Mouse (Mus musculus): ENCODE results near the gene Tmcc1. TPM values are rescaled to one million over a fixed set of nuclear protein-coding genes. Genes with fewer than 3 reads are reported as not detected.
"Not testable (repeated sequence)": the region's sequence is repeated elsewhere in the genome, so short reads cannot be mapped to it uniquely, and the experiment has no call there.

Tmcc1 gene
- total and polyA plus RNA-seq, 2 experiments from 2014 or later: 14.0 to 33.9 TPM

- 0 out of 2 replicates have a peak, but pooled peaks cover 1% of the 10 kb centered on the region for H3K4me1 ChIP-seq (ENCODE audit: insufficient read depth, low read length)
- H3K36me3 ChIP-seq (ENCODE audit: insufficient read depth, low read length): no peaks in the 10 kb centered on the region
- TF ChIP-seq CTCF (IDR thresholded peaks at IDR 0.05; ENCODE audit: low read depth): no peak
- H3K9ac ChIP-seq (replicated peaks; ENCODE audit: low read length): no peak overlapping the region
- H3K4me3 ChIP-seq (ENCODE audit: low read length): no peak overlapping the region
- H3K27me3 ChIP-seq (ENCODE audit: insufficient read depth, low read length): no peaks in the 10 kb centered on the region
- H3K27ac ChIP-seq: no peak overlapping the region
- DNase-seq (ENCODE audit: low spot score): no peak
- H3K4me2 ChIP-seq (ENCODE audit: low read depth, low read length): no peak overlapping the region
- no peaks in the 10 kb centered on the region for H3K9me3 ChIP-seq (ENCODE audit: low read length)
- no peak for ATAC-seq
- 44% methylated on average over 2 of the region's 2 CpGs for WGBS
These were observed 6.8 kb downstream of the Tmcc1 start for GRCm38 (mm10) chr6:116186485-116186884.

DNA sequence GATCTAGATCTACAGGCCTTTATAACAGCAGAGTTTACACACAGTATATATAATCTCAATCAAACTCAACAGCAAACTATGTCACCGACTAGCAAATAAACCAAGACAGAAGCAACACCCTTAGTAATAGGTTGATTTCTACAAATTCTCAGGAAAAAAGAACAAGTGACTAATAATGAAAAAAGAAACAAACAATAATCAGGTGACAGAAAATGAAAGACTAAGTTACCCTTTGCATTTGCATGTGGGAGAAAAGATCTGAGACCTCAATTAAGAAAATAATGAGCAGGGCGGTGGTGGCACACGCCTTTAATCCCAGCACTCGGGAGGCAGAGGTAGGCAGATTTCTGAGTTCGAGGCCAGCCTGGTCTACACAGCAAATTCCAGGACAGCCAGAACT, 9.8 kb downstream of the Tmcc1 start:
- no peaks in the 10 kb centered on the region for H3K9me3 ChIP-seq (ENCODE audit: low read length)
- no peak for ATAC-seq
- no peak for DNase-seq (ENCODE audit: low spot score)
- no peak for TF ChIP-seq CTCF (IDR thresholded peaks at IDR 0.05; ENCODE audit: low read depth)
- H3K4me2 ChIP-seq (ENCODE audit: low read depth, low read length): no peak overlapping the region
- no peak overlapping the region for H3K4me3 ChIP-seq (ENCODE audit: low read length)
- no peaks in the 10 kb centered on the region for H3K4me1 ChIP-seq (ENCODE audit: insufficient read depth, low read length)
- H3K9ac ChIP-seq (replicated peaks; ENCODE audit: low read length): no peak overlapping the region
- H3K27me3 ChIP-seq (ENCODE audit: insufficient read depth, low read length): no peaks in the 10 kb centered on the region
- no peak overlapping the region for H3K27ac ChIP-seq
- WGBS: 89% methylated on average over 5 of the region's 5 CpGs
- no peaks in the 10 kb centered on the region for H3K36me3 ChIP-seq (ENCODE audit: insufficient read depth, low read length)

DNA sequence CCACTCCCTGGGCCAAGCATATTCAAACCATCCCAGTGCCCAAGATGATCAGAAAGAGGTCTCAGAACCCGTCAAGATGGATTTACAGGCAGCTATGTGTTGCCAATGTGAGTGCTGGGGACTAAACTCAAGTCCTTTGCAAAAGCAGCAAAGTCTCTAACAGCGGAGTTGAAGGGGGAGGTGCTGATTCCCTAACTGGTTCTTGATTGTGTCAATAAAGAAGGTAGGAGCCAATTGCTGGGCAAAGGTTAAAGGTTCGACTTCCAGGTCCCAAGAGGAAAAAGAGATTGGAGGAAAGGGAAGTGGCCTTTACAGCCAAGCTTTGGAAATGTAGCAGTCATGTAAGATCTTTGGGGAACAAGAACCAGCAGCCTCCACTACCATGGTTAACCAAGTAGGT, 12.6 kb downstream of the Tmcc1 start:
- Histone ChIP-seq H3K9me3 (ENCODE audit: low read length) (no peaks in the 10 kb centered on the region), H3K9ac (replicated peaks; ENCODE audit: low read length) (no peak overlapping the region), H3K27ac (no peak overlapping the region), H3K36me3 (ENCODE audit: insufficient read depth, low read length) (no peaks in the 10 kb centered on the region), H3K4me1 (ENCODE audit: insufficient read depth, low read length) (no peaks in the 10 kb centered on the region), H3K27me3 (ENCODE audit: insufficient read depth, low read length) (no peaks in the 10 kb centered on the region), H3K4me3 (ENCODE audit: low read length) (no peak overlapping the region), H3K4me2 (ENCODE audit: low read depth, low read length) (no peak overlapping the region)
- DNase-seq (ENCODE audit: low spot score): no peak
- TF ChIP-seq CTCF (IDR thresholded peaks at IDR 0.05; ENCODE audit: low read depth): no peak
- WGBS: 76% methylated on average over 3 of the region's 3 CpGs
- ATAC-seq: no peak

DNA sequence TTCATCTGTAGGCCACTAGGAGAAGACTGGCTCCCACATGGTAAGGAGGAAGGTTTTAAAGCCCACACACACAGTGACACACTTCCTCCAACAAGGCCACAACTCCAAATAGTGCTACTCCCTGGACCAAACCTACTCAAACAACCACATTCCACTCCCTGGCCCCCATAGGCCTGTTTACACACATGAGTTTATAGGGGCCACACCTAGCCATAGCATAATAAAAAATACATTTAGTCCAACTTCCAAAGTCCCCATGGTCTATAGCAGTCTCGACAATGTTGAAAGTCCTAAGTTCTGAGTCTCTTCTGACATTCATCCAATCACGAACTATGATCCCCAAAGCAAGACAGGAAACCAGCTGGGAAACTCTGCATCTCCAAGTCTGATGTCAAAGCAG, 14.9 kb downstream of the Tmcc1 start:
- Histone ChIP-seq H3K27me3 (ENCODE audit: insufficient read depth, low read length) (no peaks in the 10 kb centered on the region), H3K4me2 (ENCODE audit: low read depth, low read length) (no peak overlapping the region), H3K4me3 (ENCODE audit: low read length) (no peak overlapping the region), H3K27ac (no peak overlapping the region), H3K4me1 (ENCODE audit: insufficient read depth, low read length) (no peaks in the 10 kb centered on the region), H3K9me3 (ENCODE audit: low read length) (no peaks in the 10 kb centered on the region), H3K36me3 (ENCODE audit: insufficient read depth, low read length) (no peaks in the 10 kb centered on the region), H3K9ac (replicated peaks; ENCODE audit: low read length) (no peak overlapping the region)
- 94% methylated on average over 2 of the region's 2 CpGs for WGBS
- no peak for TF ChIP-seq CTCF (IDR thresholded peaks at IDR 0.05; ENCODE audit: low read depth)
- DNase-seq (ENCODE audit: low spot score): no peak
- ATAC-seq: no peak

GRCm38 (mm10) chr6:116173511-116174099, 19.7 kb downstream of the Tmcc1 start:
- H3K4me1 ChIP-seq (ENCODE audit: insufficient read depth, low read length): not testable (repeated sequence)

GRCm38 (mm10) chr6:116166383-116166782, 26.9 kb downstream of the Tmcc1 start:
- Histone ChIP-seq H3K9me3 (ENCODE audit: low read length) (no peaks in the 10 kb centered on the region), H3K4me2 (ENCODE audit: low read depth, low read length) (no peak overlapping the region), H3K4me3 (ENCODE audit: low read length) (no peak overlapping the region), H3K9ac (replicated peaks; ENCODE audit: low read length) (no peak overlapping the region), H3K27ac (no peak overlapping the region), H3K4me1 (ENCODE audit: insufficient read depth, low read length) (no peaks in the 10 kb centered on the region), H3K36me3 (ENCODE audit: insufficient read depth, low read length) (no peaks in the 10 kb centered on the region), H3K27me3 (ENCODE audit: insufficient read depth, low read length) (no peaks in the 10 kb centered on the region)
- TF ChIP-seq CTCF (IDR thresholded peaks at IDR 0.05; ENCODE audit: low read depth): no peak
- DNase-seq (ENCODE audit: low spot score): no peak
- no peak for ATAC-seq
- WGBS: 96% methylated on average over 1 of the region's 1 CpGs

More at GRCm38 (mm10) chr6:116173511-116174099, 19.7 kb downstream of the Tmcc1 start:
- not testable (repeated sequence) for H3K9me3 ChIP-seq (ENCODE audit: low read length); DNase-seq (ENCODE audit: low spot score); H3K27me3 ChIP-seq (ENCODE audit: insufficient read depth, low read length); H3K4me2 ChIP-seq (ENCODE audit: low read depth, low read length); H3K27ac ChIP-seq; H3K36me3 ChIP-seq (ENCODE audit: insufficient read depth, low read length); ATAC-seq; H3K9ac ChIP-seq (replicated peaks; ENCODE audit: low read length); H3K4me3 ChIP-seq (ENCODE audit: low read length)
- WGBS: 73% methylated on average over 37 of the region's 37 CpGs

GRCm38 (mm10) chr6:116154854-116155624, 38.2 kb downstream of the Tmcc1 start:
- no peaks in the 10 kb centered on the region for H3K27me3 ChIP-seq (ENCODE audit: insufficient read depth, low read length)
- H3K9ac ChIP-seq (replicated peaks; ENCODE audit: low read length): no peak overlapping the region
- DNase-seq (ENCODE audit: low spot score): peak; percentile 2
- no peak overlapping the region for H3K4me2 ChIP-seq (ENCODE audit: low read depth, low read length)
- no peaks in the 10 kb centered on the region for H3K9me3 ChIP-seq (ENCODE audit: low read length)
- no peak for TF ChIP-seq CTCF (IDR thresholded peaks at IDR 0.05; ENCODE audit: low read depth)
- H3K4me3 ChIP-seq (ENCODE audit: low read length): no peak overlapping the region
- H3K27ac ChIP-seq: no peak overlapping the region
- no peak for ATAC-seq
- H3K4me1 ChIP-seq (ENCODE audit: insufficient read depth, low read length): no peaks in the 10 kb centered on the region; the same call in 1 of the 2 replicates
- no peaks in the 10 kb centered on the region for H3K36me3 ChIP-seq (ENCODE audit: insufficient read depth, low read length)
- 25% methylated on average over 3 of the region's 3 CpGs for WGBS

Data from hindbrain, postnatal 0 days (tissue).